Mouse (Mus musculus) MEL (cell line): ENCODE measurements at regions not wholly inside any gene's neighbourhood (a gene's known extent, or its start where the extent isn't known, plus 50 kb on each side); places are given as distances from the start of the nearest gene placed in this dataset.

ENCODE experiments used
- DNase-seq: peaks from one replicate; pipeline ENCODE4 v3.0.0; 2011; ENCODE audit warnings: low read depth, low spot score
- H3K27ac ChIP-seq: 2 replicates; pipeline ENCODE4 v1.5.1; 2012; ENCODE audit warnings: low read depth, mild to moderate bottlenecking, control low read depth, low read length, moderate library complexity; ENCODE audit not compliant: control insufficient read depth
- H3K27me3 ChIP-seq, 2 experiments: fragments of 150-350 bp in 1 of 2; sonication (generic) in 1 of 2; 2 replicates each; pipeline ENCODE4 v1.6.1; 2012; ENCODE audit warnings: low read length in 2 of 2, mild to moderate bottlenecking in 2 of 2, improper control_type of control experiment in 1 of 2, moderate library complexity in 1 of 2; ENCODE audit not compliant: insufficient read depth in 2 of 2, control insufficient read depth in 1 of 2
- H3K36me3 ChIP-seq, 2 experiments: 2 replicates each; pipeline ENCODE4 v1.6.1; 2012 to 2014; ENCODE audit warnings: low read length in 2 of 2, improper control_type of control experiment in 1 of 2, inconsistent platforms in 1 of 2, mild to moderate bottlenecking in 1 of 2; ENCODE audit not compliant: insufficient read depth in 2 of 2, control insufficient read depth in 1 of 2
- H3K4me1 ChIP-seq, 2 experiments: fragments of 150-350 bp in 1 of 2; sonication (generic) in 1 of 2; 2 replicates each; pipeline ENCODE4 v1.6.1; 2012; ENCODE audit warnings: low read length in 2 of 2, improper control_type of control experiment in 1 of 2, mild to moderate bottlenecking in 1 of 2; ENCODE audit not compliant: insufficient read depth in 2 of 2, control insufficient read depth in 1 of 2
- H3K4me3 ChIP-seq, 2 experiments: fragments of 150-350 bp in 1 of 2; sonication (generic) in 1 of 2; 2 replicates each; pipeline ENCODE4 v1.5.1; 2012; ENCODE audit warnings: low read depth in 2 of 2, low read length in 2 of 2, mild to moderate bottlenecking in 2 of 2, moderate library complexity in 2 of 2, control low read depth in 1 of 2, improper control_type of control experiment in 1 of 2; ENCODE audit not compliant: control insufficient read depth in 1 of 2, insufficient read depth in 1 of 2
- H3K79me2 ChIP-seq: 2 replicates; pipeline ENCODE4 v1.6.1; 2012; ENCODE audit warnings: mild to moderate bottlenecking, low read length, moderate library complexity; ENCODE audit not compliant: control insufficient read depth, poor library complexity, insufficient read depth
- H3K9ac ChIP-seq: 2 replicates; pipeline ENCODE4 v1.6.1; 2012; ENCODE audit warnings: low read depth, mild to moderate bottlenecking, control low read depth, low read length, moderate library complexity; ENCODE audit not compliant: control insufficient read depth, poor library complexity, severe bottlenecking
- H3K9me3 ChIP-seq: fragments of 150-350 bp; sonication (generic); replicated peaks from 2 replicates; pipeline ENCODE4 v1.6.1; 2012; ENCODE audit warnings: mild to moderate bottlenecking, low read length, improper control_type of control experiment, moderate library complexity; ENCODE audit not compliant: insufficient read depth
- BHLHE40 ChIP-seq: IDR thresholded peaks from 2 replicates; pipeline ENCODE4 v1.6.1; 2012; ENCODE audit warnings: low read depth, mild to moderate bottlenecking, inconsistent platforms, low read length, improper control_type of control experiment, borderline replicate concordance
- CHD1 ChIP-seq: IDR thresholded peaks from 2 replicates; pipeline ENCODE4 v1.6.1; 2012; ENCODE audit warnings: low read depth, mild to moderate bottlenecking, inconsistent platforms, low read length, improper control_type of control experiment
- CTCF ChIP-seq, 3 experiments: IDR thresholded peaks in 2 of 3; conservative IDR thresholded peaks in 1 of 3; 2 replicates each; pipeline ENCODE4 v1.5.1; 2011 to 2012; ENCODE audit warnings: low read length in 3 of 3, low read depth in 2 of 3, mild to moderate bottlenecking in 2 of 3, improper control_type of control experiment in 1 of 3, inconsistent platforms in 1 of 3, mixed read lengths in 1 of 3, moderate library complexity in 1 of 3; ENCODE audit not compliant: control insufficient read depth in 1 of 3, insufficient read depth in 1 of 3, poor library complexity in 1 of 3, severe bottlenecking in 1 of 3
- E2F4 ChIP-seq: IDR thresholded peaks from 2 replicates; pipeline ENCODE4 v1.6.1; 2011; ENCODE audit warnings: low read depth, low read length, improper control_type of control experiment, borderline replicate concordance
- EP300 ChIP-seq, 2 experiments: IDR thresholded peaks; 2 replicates each; pipeline ENCODE4 v1.6.1; 2011; ENCODE audit warnings: improper control_type of control experiment in 2 of 2, low read length in 2 of 2, low read depth in 1 of 2, mild to moderate bottlenecking in 1 of 2
- ETS1 ChIP-seq: IDR thresholded peaks from 2 replicates; pipeline ENCODE4 v1.6.1; 2012; ENCODE audit warnings: low read depth, mild to moderate bottlenecking, inconsistent platforms, low read length, improper control_type of control experiment, moderate library complexity
- GABPA ChIP-seq: IDR thresholded peaks from 2 replicates; pipeline ENCODE4 v1.6.1; 2012; ENCODE audit warnings: low read depth, mild to moderate bottlenecking, inconsistent platforms, low read length, improper control_type of control experiment, moderate library complexity
- GATA1 ChIP-seq: IDR thresholded peaks from 2 replicates; pipeline ENCODE4 v1.6.1; 2011; ENCODE audit warnings: low read depth, low read length, improper control_type of control experiment
- KAT2A ChIP-seq: conservative IDR thresholded peaks from 2 replicates; pipeline ENCODE4 v1.6.1; 2012; ENCODE audit warnings: low read depth, low read length, improper control_type of control experiment, inconsistent platforms
- MAZ ChIP-seq: IDR thresholded peaks from 2 replicates; pipeline ENCODE4 v1.6.1; 2012; ENCODE audit warnings: low read depth, mild to moderate bottlenecking, inconsistent platforms, low read length, improper control_type of control experiment
- MEF2A ChIP-seq: IDR thresholded peaks from 2 replicates; pipeline ENCODE4 v1.6.1; 2014; ENCODE audit warnings: low read depth, mild to moderate bottlenecking, inconsistent platforms, low read length, improper control_type of control experiment; ENCODE audit not compliant: poor library complexity, insufficient replicate concordance, severe bottlenecking; ENCODE audit errors: extremely low read depth
- MXI1 ChIP-seq: IDR thresholded peaks from 2 replicates; pipeline ENCODE4 v1.6.1; 2011; ENCODE audit warnings: mild to moderate bottlenecking, low read depth, low read length, improper control_type of control experiment
- MYB ChIP-seq: IDR thresholded peaks from 2 replicates; pipeline ENCODE4 v1.6.1; 2011; ENCODE audit warnings: mild to moderate bottlenecking, low read depth, low read length, improper control_type of control experiment
- POLR2A ChIP-seq, 2 experiments: IDR thresholded peaks; 2 replicates each; pipeline ENCODE4 v1.6.1; 2011 to 2012; ENCODE audit warnings: low read length in 2 of 2, mild to moderate bottlenecking in 2 of 2, control low read depth in 1 of 2, improper control_type of control experiment in 1 of 2, low read depth in 1 of 2, moderate library complexity in 1 of 2; ENCODE audit not compliant: control insufficient read depth in 1 of 2, insufficient read depth in 1 of 2, poor library complexity in 1 of 2
- POLR2AphosphoS2 ChIP-seq: IDR thresholded peaks from 2 replicates; pipeline ENCODE4 v1.6.1; 2011; ENCODE audit warnings: low read length, improper control_type of control experiment
- TAL1 ChIP-seq: IDR thresholded peaks from 2 replicates; pipeline ENCODE4 v1.6.1; 2012; ENCODE audit warnings: mild to moderate bottlenecking, inconsistent platforms, low read length, moderate library complexity, mixed read lengths
- ZKSCAN1 ChIP-seq: IDR thresholded peaks from 2 replicates; pipeline ENCODE4 v1.6.1; 2012; ENCODE audit warnings: low read depth, mild to moderate bottlenecking, inconsistent platforms, low read length, improper control_type of control experiment, moderate library complexity

- Histone ChIP-seq H3K27ac (no peak overlapping the region), H3K4me1 (no peaks in the 10 kb centered on the region), H3K9ac (no peak overlapping the region), H3K4me3 (no peak overlapping the region), H3K79me2 (no peaks in the 10 kb centered on the region), H3K27me3 (no peaks in the 10 kb centered on the region), H3K9me3 (no peaks in the 10 kb centered on the region), H3K36me3 (no peaks in the 10 kb centered on the region)
- no peak for DNase-seq
- TF ChIP-seq MAZ (no peak), KAT2A (no peak), MEF2A (no peak), CTCF (IDR thresholded peaks at IDR 0.05 in 2 of 3, conservative IDR thresholded peaks at IDR 0.05 in 1 of 3; ENCODE audit: control insufficient read depth in 1 of 3, insufficient read depth in 1 of 3, low read depth in 2 of 3, low read length in 3 of 3, poor library complexity in 1 of 3, severe bottlenecking in 1 of 3) (no peak), MXI1 (no peak), ETS1 (no peak), GABPA (no peak)
Observed at GRCm38 (mm10) chr1:127107485-127107884, 97.3 kb upstream of the Mgat5 start.

GRCm38 (mm10) chr1:127105861-127106260, 99.0 kb upstream of the Mgat5 start:
- Histone ChIP-seq H3K9ac (no peak overlapping the region), H3K9me3 (no peaks in the 10 kb centered on the region), H3K79me2 (no peaks in the 10 kb centered on the region), H3K36me3 (no peaks in the 10 kb centered on the region), H3K27ac (no peak overlapping the region), H3K4me3 (no peak overlapping the region), H3K27me3 (no peaks in the 10 kb centered on the region), H3K4me1 (no peaks in the 10 kb centered on the region)
- DNase-seq: no peak
- TF ChIP-seq MAZ (no peak), BHLHE40 (no peak), POLR2A (IDR thresholded peaks at IDR 0.05; ENCODE audit: control insufficient read depth in 1 of 2, insufficient read depth in 1 of 2, low read depth in 1 of 2, low read length in 2 of 2, poor library complexity in 1 of 2) (no peak), MYB (no peak), GABPA (no peak), ETS1 (no peak), E2F4 (no peak), ZKSCAN1 (no peak), GATA1 (no peak), POLR2AphosphoS2 (no peak), EP300 (IDR thresholded peaks at IDR 0.05; ENCODE audit: low read depth in 1 of 2, low read length in 2 of 2) (no peak), TAL1 (no peak), CHD1 (no peak)
